In genomic region chr5:145138836-145139235, GRCm38 (mm10) we compare ENCODE assay signal across 8 mouse cellular contexts. TPM values are rescaled to one million over a fixed set of nuclear protein-coding genes. Genes with fewer than 3 reads are reported as not detected.
DNase-seq lines count a peak whose midpoint lies in the region; ATAC-seq and TF ChIP-seq lines count a peak whose summit lies in the region.

No protein-coding gene starts in this region.

- no peaks in the 10 kb centered on the region for H3K9me3 ChIP-seq in hindbrain, postnatal 0 days (ENCODE audit: low read length)
- H3K9me3 ChIP-seq in neural tube, embryonic 13.5 days = no peaks in the 10 kb centered on the region

- no peaks in the 10 kb centered on the region for H3K27me3 ChIP-seq in hindbrain, postnatal 0 days (ENCODE audit: insufficient read depth, low read length)
- H3K27me3 ChIP-seq in neural tube, embryonic 13.5 days = no peaks in the 10 kb centered on the region

- no peak for DNase-seq in layer of hippocampus, adult 2 months (ENCODE audit: low spot score in 2 of 2)
- DNase-seq in layer of hippocampus, adult 18-20 months (ENCODE audit: low spot score in 2 of 2) = no peak
- peak; percentile 43 for DNase-seq in hindbrain, postnatal 0 days (ENCODE audit: low spot score)
- DNase-seq in right cerebral cortex, postnatal 10 days (ENCODE audit: low spot score in 2 of 2) = no peak
- no peak for DNase-seq in left cerebral cortex, adult 8-10 months (ENCODE audit: low spot score in 2 of 2)
- DNase-seq in right cerebral cortex, postnatal 4 days = no peak

- peak overlapping the region; percentile 97 for H3K4me2 ChIP-seq in hindbrain, postnatal 0 days (ENCODE audit: low read depth, low read length)
- peak overlapping the region; percentile 97 for H3K4me2 ChIP-seq in neural tube, embryonic 13.5 days

- TF ChIP-seq CTCF in layer of hippocampus, adult 2 months (conservative IDR thresholded peaks at IDR 0.05) = no peak
- TF ChIP-seq CTCF in hindbrain, postnatal 0 days (IDR thresholded peaks at IDR 0.05; ENCODE audit: low read depth) = no peak

- H3K9ac ChIP-seq in hindbrain, postnatal 0 days (replicated peaks; ENCODE audit: low read length) = peak overlapping the region; percentile 86
- peak overlapping the region; percentile 94 for H3K9ac ChIP-seq in neural tube, embryonic 13.5 days

- H3K36me3 ChIP-seq in hindbrain, postnatal 0 days (ENCODE audit: insufficient read depth, low read length) = peaks cover 31% of the 10 kb centered on the region
- peaks cover 61% of the 10 kb centered on the region for H3K36me3 ChIP-seq in neural tube, embryonic 13.5 days

- H3K27ac ChIP-seq in layer of hippocampus, adult 2 months = no peak overlapping the region; the same call in 1 of the 2 replicates
- H3K27ac ChIP-seq in brown adipose tissue, adult 24 weeks (replicated peaks; ENCODE audit: low read depth, low read length) = no peak overlapping the region
- H3K27ac ChIP-seq in hindbrain, postnatal 0 days = peak overlapping the region; percentile 95; the same call in 1 of the 2 replicates
- no peak overlapping the region for H3K27ac ChIP-seq in neural tube, embryonic 13.5 days (replicated peaks)

- no peak for ATAC-seq in hindbrain, postnatal 0 days
- no peak for ATAC-seq in neural tube, embryonic 13.5 days (ENCODE audit: low read depth)

- peaks cover 4% of the 10 kb centered on the region for H3K4me1 ChIP-seq in brown adipose tissue, adult 24 weeks (ENCODE audit: control insufficient read depth, insufficient read depth, insufficient read length, low read length)
- peaks cover 18% of the 10 kb centered on the region for H3K4me1 ChIP-seq in hindbrain, postnatal 0 days (ENCODE audit: insufficient read depth, low read length)
- H3K4me1 ChIP-seq in neural tube, embryonic 13.5 days (replicated peaks) = peaks cover 35% of the 10 kb centered on the region

- WGBS in hindbrain, postnatal 0 days = 11% methylated on average over 6 of the region's 6 CpGs
- 16% methylated on average over 6 of the region's 6 CpGs for WGBS in neural tube, embryonic 13.5 days

- peak overlapping the region; percentile 96 for H3K4me3 ChIP-seq in layer of hippocampus, adult 2 months
- peak overlapping the region; percentile 95 for H3K4me3 ChIP-seq in brown adipose tissue, adult 24 weeks (ENCODE audit: insufficient read depth, low read depth, low read length)
- peak overlapping the region; percentile 99 for H3K4me3 ChIP-seq in hindbrain, postnatal 0 days (ENCODE audit: low read length)
- H3K4me3 ChIP-seq in neural tube, embryonic 13.5 days = peak overlapping the region; percentile 98

RNA-seq across cellular contexts. Expression of gene Pdap1, which starts 1.2 kb away (rescaled TPM):
- 10 to 100 TPM; 95.2 to 97.8 TPM for total RNA-seq in layer of hippocampus, adult 2 months (2021)
- total RNA-seq in layer of hippocampus, adult 18-20 months (2021) = 10 to 100 TPM; 88.5 to 94.7 TPM
- 75.0 and 96.2 TPM in 2 replicates for polyA plus RNA-seq in brown adipose tissue, adult 24 weeks (2012; ENCODE audit: insufficient read depth, insufficient read length, missing spikeins)
- 22.6 and 26.0 TPM in 2 replicates for total RNA-seq in hindbrain, postnatal 0 days (2014; rRNA removed)
- 124 and 137 TPM in 2 replicates for polyA plus RNA-seq in hindbrain, postnatal 0 days (2015; fragmentation: Nextera tagmentation; extraction: Ambion mirVana)
- polyA plus RNA-seq in neural tube, embryonic 13.5 days (2015; fragmentation: Nextera tagmentation; extraction: Ambion mirVana) = 108 and 123 TPM in 2 replicates
- 100 to 1,000 TPM in 1 of 4 experiments, 10 to 100 TPM in 3; 77.5 to 101 (median 86.1) TPM for total RNA-seq in left cerebral cortex, adult 8-10 months (2022)

RNA-seq across cellular contexts. Expression of gene Bud31, which starts 1.3 kb away (rescaled TPM):
- total RNA-seq in layer of hippocampus, adult 2 months (2021) = 10 to 100 TPM; 67.4 to 73.4 TPM
- 10 to 100 TPM; 66.7 to 71.9 TPM for total RNA-seq in layer of hippocampus, adult 18-20 months (2021)
- polyA plus RNA-seq in brown adipose tissue, adult 24 weeks (2012; ENCODE audit: insufficient read depth, insufficient read length, missing spikeins) = 116 and 156 TPM in 2 replicates
- total RNA-seq in hindbrain, postnatal 0 days (2014; rRNA removed) = 62.5 and 63.1 TPM in 2 replicates
- polyA plus RNA-seq in hindbrain, postnatal 0 days (2015; fragmentation: Nextera tagmentation; extraction: Ambion mirVana) = 161 and 165 TPM in 2 replicates
- polyA plus RNA-seq in neural tube, embryonic 13.5 days (2015; fragmentation: Nextera tagmentation; extraction: Ambion mirVana) = 206 and 223 TPM in 2 replicates
- 10 to 100 TPM; 70.3 to 76.5 (median 74.1) TPM for total RNA-seq in left cerebral cortex, adult 8-10 months (2022)

RNA-seq across cellular contexts. Expression of gene Arpc1b, which starts 24.8 kb away (rescaled TPM):
- 10 to 100 TPM; 17.7 to 19.4 TPM for total RNA-seq in layer of hippocampus, adult 2 months (2021)
- total RNA-seq in layer of hippocampus, adult 18-20 months (2021) = 10 to 100 TPM; 17.5 to 19.1 TPM
- polyA plus RNA-seq in brown adipose tissue, adult 24 weeks (2012; ENCODE audit: insufficient read depth, insufficient read length, missing spikeins) = 77.2 and 84.9 TPM in 2 replicates
- total RNA-seq in hindbrain, postnatal 0 days (2014; rRNA removed) = 36.4 and 53.3 TPM in 2 replicates
- polyA plus RNA-seq in hindbrain, postnatal 0 days (2015; fragmentation: Nextera tagmentation; extraction: Ambion mirVana) = 73.6 and 84.9 TPM in 2 replicates
- polyA plus RNA-seq in neural tube, embryonic 13.5 days (2015; fragmentation: Nextera tagmentation; extraction: Ambion mirVana) = 95.1 and 106 TPM in 2 replicates
- total RNA-seq in left cerebral cortex, adult 8-10 months (2022) = 10 to 100 TPM; 17.4 to 47.4 (median 23.9) TPM

RNA-seq across cellular contexts. Expression of gene Ptcd1, which starts 28.1 kb away (rescaled TPM):
- 10 to 100 TPM; 21.8 to 24.9 TPM for total RNA-seq in layer of hippocampus, adult 2 months (2021)
- 10 to 100 TPM; 25.2 to 28.5 TPM for total RNA-seq in layer of hippocampus, adult 18-20 months (2021)
- 17.8 and 18.9 TPM in 2 replicates for polyA plus RNA-seq in brown adipose tissue, adult 24 weeks (2012; ENCODE audit: insufficient read depth, insufficient read length, missing spikeins)
- total RNA-seq in hindbrain, postnatal 0 days (2014; rRNA removed) = 27.8 and 28.6 TPM in 2 replicates
- 16.9 and 17.5 TPM in 2 replicates for polyA plus RNA-seq in hindbrain, postnatal 0 days (2015; fragmentation: Nextera tagmentation; extraction: Ambion mirVana)
- polyA plus RNA-seq in neural tube, embryonic 13.5 days (2015; fragmentation: Nextera tagmentation; extraction: Ambion mirVana) = 18.8 and 20.9 TPM in 2 replicates
- 10 to 100 TPM; 20.2 to 23.4 (median 21.8) TPM for total RNA-seq in left cerebral cortex, adult 8-10 months (2022)

RNA-seq across cellular contexts. Expression of gene Cpsf4, which starts 28.2 kb away (rescaled TPM):
- total RNA-seq in layer of hippocampus, adult 2 months (2021) = 10 to 100 TPM; 24.8 to 24.9 TPM
- total RNA-seq in layer of hippocampus, adult 18-20 months (2021) = 10 to 100 TPM; 23.5 to 23.8 TPM
- polyA plus RNA-seq in brown adipose tissue, adult 24 weeks (2012; ENCODE audit: insufficient read depth, insufficient read length, missing spikeins) = 7.7 and 10.4 TPM in 2 replicates
- 33.1 and 48.1 TPM in 2 replicates for total RNA-seq in hindbrain, postnatal 0 days (2014; rRNA removed)
- polyA plus RNA-seq in hindbrain, postnatal 0 days (2015; fragmentation: Nextera tagmentation; extraction: Ambion mirVana) = 37.8 and 40.1 TPM in 2 replicates
- polyA plus RNA-seq in neural tube, embryonic 13.5 days (2015; fragmentation: Nextera tagmentation; extraction: Ambion mirVana) = 47.7 and 48.9 TPM in 2 replicates
- 10 to 100 TPM; 19.2 to 25.9 (median 22.6) TPM for total RNA-seq in left cerebral cortex, adult 8-10 months (2022)
